Mouse (Mus musculus) liver, embryonic 15.5 days (tissue): ENCODE measurements around the gene Ndfip2. TPM values are rescaled to one million over a fixed set of nuclear protein-coding genes. Genes with fewer than 3 reads are reported as not detected.

Source experiments
- polyA plus RNA-seq: library from polyadenylated mRNA; unstranded; fragments of >200 nt; fragmentation: Nextera tagmentation; extraction: Ambion mirVana; gene quantifications from 2 replicates; pipeline ENCODE4 v1.2.1, GENCODE M21; 2015

Gene Ndfip2
- polyA plus RNA-seq, 1 experiment from 2014 or later: 25.5 TPM

Other genes with a start within 250 kb of the Ndfip2 start
- gene Rbm26, start 81.2 kb upstream of the Ndfip2 start, polyA plus RNA-seq: 6.9 and 7.9 TPM in 2 replicates